Mouse (Mus musculus) cerebellum, postnatal 36 days (tissue): ENCODE measurements around the gene Mest.

Experiments used
- DNase-seq, 2 experiments: peaks; one replicate each; pipeline ENCODE4 v3.0.0; 2021 to 2022; ENCODE audit warnings: mixed read lengths in 2 of 2

Mest gene

DNA sequence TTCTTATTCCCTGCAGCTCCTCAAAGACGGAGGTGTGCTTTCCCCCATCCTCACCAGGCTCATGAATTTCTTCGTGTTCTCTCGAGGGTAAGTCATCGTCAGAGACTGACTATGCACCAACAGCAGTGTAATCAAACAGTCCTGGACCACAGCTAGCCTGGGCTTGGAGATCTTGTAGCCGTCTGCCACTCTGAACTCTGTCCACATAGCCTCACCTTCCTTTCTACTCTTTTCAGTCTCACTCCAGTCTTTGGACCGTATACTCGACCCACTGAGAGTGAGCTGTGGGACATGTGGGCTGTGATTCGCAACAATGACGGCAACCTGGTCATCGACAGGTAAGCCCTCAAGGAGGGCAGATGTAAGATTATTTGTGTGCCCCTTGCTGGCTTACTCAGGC is 21.5 kb downstream of the Mest start:
- no peak for DNase-seq

DNA sequence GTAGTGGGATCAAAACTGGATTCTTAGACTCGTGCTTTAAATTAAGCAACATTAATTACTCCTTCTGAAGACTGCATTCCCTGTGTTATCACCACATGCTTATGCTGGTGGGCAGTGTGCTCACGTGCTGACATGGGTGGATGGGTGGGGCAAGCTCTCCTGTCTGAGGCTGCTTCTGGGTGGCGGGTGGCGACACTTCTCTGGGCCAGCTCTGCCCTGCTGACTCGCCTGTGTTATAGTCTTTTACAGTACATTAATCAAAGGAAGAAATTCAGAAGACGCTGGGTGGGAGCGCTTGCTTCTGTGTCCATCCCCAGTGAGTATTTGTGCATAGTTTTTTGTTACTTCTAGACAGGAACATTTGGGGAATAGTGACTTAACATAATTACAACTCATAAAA is 22.2 kb downstream of the Mest start:
- no peak for DNase-seq

DNA sequence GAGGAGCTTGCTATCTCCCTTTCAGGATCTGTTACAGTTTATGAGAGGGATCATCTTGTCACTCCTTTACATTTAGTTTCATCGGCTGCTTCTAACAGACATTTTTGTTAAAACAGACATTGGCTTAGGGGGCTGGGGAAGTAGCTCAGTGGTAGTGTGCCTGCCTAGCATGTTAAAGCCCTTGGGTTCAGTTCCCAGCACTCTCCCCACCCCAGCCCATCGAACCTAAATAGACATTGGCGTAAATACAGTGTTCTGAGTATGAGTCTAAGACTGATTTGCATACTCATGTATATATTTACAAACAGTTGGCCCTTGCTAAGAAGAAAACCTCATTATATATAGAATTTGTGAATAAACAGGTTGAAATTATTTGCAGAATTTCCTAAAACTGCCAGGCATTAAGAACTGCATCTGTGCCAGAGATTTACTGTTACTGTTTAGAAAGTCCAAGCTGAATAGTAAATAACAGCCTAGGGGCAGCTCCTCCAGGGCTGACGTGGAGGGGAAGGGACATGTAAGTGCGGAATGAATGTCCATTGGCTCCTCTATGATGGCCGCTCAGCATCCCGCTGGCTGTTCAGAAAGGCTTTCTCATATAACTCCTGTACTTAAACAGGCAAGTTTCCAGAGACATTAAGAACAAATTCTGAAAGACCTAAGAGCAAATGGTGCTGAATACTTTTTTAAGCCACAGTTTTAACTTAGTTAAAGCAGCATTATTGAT is 24.4 kb downstream of the Mest start:
- no peak for DNase-seq

DNA sequence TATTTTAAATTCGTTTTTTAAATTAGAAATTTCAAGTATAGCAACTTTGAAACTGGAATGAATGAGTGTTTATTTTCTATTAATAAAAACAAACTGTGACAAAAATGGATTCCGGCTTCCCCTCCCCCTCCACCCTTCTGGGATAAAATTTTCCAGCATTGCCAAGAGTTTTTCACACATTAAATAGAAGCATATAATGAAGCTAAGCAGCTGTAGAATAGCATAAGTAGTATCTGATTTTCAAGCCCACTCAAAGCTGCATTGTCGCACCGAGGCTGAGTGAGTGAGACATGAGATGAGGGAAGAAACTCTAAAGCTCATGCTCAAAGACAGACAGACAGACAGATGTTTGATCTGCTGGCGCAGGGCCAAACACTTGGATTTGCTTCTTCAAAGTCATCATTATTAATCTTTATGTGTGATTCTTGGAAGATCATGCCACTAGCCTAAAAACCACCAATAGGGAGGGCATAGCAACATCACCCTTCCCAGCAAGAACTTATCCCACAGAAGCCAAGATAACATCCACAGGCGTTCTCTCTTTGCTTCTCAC is 25.1 kb downstream of the Mest start:
- no peak for DNase-seq

DNA sequence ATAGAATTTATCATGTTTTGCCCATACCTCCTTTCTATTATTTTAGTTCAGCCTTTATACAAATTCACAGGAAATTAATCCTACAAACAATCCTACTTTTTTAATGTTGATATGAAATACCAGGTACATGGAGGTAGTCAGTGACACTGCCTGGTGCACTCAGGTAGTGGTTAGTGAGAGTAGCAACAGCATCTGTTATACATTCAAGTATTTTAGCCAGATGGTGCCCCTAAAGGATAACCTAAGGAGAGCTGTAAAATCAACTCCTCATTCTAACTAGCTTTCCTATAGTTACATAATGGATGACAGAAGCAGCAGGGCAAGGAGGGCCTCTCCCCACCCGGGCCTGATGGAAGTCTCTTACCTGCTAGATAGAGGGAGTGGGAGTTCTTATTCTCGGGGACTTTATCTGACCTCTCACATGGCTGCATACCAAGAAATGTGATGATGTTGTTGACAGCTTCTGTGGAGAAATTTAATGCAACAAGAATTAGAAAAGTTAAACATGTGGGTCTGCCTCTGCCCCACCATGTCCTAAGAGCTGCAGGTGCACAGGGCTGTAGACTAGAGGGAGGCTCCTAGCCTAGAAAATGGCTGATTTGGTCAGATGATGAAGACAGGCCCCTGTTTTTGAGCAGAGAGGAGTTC is 25.8 kb downstream of the Mest start:
- no peak for DNase-seq

DNA sequence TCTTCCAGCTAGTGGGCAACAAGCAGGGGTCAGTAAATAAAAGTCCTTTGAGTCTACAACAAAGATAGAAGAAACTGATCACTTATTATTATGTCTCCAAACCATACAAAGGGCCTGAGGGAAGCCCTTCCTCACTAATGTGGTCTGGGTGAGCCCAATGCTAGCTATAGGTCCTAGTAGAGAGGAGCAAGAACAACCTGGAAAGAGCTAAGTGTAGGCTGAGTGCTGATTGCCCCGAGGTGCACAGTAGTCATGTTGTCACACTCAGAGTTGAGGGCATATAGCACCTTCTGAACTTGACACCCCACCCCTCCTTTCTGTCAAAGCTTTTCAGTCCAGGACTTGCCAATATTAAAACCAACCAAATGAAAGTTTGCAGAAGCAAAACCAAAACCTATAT is 26.5 kb downstream of the Mest start:
- DNase-seq = no peak

DNA sequence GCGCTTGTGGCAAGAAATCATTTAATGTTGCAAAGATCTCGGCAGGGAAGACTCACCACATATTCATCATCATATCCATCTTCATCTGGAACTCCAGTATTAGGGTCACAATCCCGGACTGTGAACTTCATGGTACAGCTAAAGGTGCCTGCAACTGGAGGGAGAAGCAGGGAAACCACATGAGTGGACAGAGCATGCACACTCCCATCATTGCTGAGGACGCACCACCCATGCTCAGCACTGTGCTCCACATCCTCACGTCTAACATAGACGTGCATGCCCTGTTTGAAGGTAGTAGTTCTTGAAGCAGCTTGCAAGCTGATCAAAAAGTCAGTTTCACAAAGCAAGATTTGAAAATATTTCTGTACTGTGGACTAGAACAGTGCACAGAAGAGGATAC is 27.1 kb downstream of the Mest start:
- DNase-seq = no peak

DNA sequence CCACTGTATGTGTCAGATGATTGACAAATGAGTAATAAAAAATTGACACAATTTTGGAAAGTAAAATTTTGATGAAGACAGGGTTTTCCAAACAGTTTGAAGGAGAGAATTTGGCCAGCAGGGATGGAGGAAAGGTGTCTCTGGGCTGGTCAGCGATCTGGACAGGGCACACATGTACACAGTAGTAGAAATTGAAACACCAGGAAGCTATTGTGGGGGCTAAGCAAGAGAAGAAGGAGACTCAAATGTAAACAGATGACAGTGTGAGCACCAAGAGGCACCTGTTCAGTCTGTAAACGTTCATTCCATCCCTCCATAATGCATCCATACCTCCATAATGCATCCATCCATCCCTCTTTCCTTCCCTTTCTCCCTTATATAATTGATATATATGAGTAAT is 27.9 kb downstream of the Mest start:
- no peak for DNase-seq
